Mouse (Mus musculus) limb, embryonic 14.5 days (tissue): ENCODE measurements around the gene Isg15. TPM values are rescaled to one million over a fixed set of nuclear protein-coding genes. Genes with fewer than 3 reads are reported as not detected.

Experiments used
- ATAC-seq: fragments of 200-750 bp; cut with Nextera tagmentation; 2 replicates; pipeline ENCODE4 v1.8.0; 2017; ENCODE audit warnings: low read depth, moderate number of reproducible peaks, moderate TSS enrichment; ENCODE audit not compliant: low FRiP score
- DNase-seq: peaks from one replicate; pipeline ENCODE4 v3.0.0-alpha.2; 2015; ENCODE audit warnings: low spot score
- H3K27ac ChIP-seq: fragments of 300-500 bp; sonication (generic); replicated peaks from 2 replicates; pipeline ENCODE4 v1.5.1; 2014; ENCODE audit warnings: low read depth, mild to moderate bottlenecking, low read length, moderate library complexity, mixed read lengths
- H3K27me3 ChIP-seq: fragments of 300-500 bp; sonication (generic); 2 replicates; pipeline ENCODE4 v1.6.1; 2014; ENCODE audit warnings: low read length, mixed read lengths; ENCODE audit not compliant: control insufficient read depth, insufficient read depth
- H3K36me3 ChIP-seq: fragments of 300-500 bp; sonication (generic); 2 replicates; pipeline ENCODE4 v1.6.1; 2014; ENCODE audit warnings: mild to moderate bottlenecking, low read length, moderate library complexity, mixed read lengths; ENCODE audit not compliant: control insufficient read depth, insufficient read depth
- H3K4me1 ChIP-seq: fragments of 300-500 bp; sonication (generic); 2 replicates; pipeline ENCODE4 v1.6.1; 2014; ENCODE audit warnings: antibody characterized with exemption, low read length, mixed read lengths; ENCODE audit not compliant: control insufficient read depth, insufficient read depth
- H3K4me2 ChIP-seq: fragments of 300-500 bp; sonication (generic); replicated peaks from 2 replicates; pipeline ENCODE4 v1.6.1; 2014; ENCODE audit warnings: low read depth, mild to moderate bottlenecking, low read length, moderate library complexity; ENCODE audit not compliant: severe bottlenecking
- H3K4me3 ChIP-seq: fragments of 300-500 bp; sonication (generic); replicated peaks from 2 replicates; pipeline ENCODE4 v1.5.1; 2014; ENCODE audit warnings: low read length
- H3K9ac ChIP-seq: fragments of 300-500 bp; sonication (generic); 2 replicates; pipeline ENCODE4 v1.6.1; 2014; ENCODE audit warnings: mild to moderate bottlenecking, low read depth, low read length, moderate library complexity; ENCODE audit not compliant: severe bottlenecking
- H3K9me3 ChIP-seq: fragments of 300-500 bp; sonication (generic); 2 replicates; pipeline ENCODE4 v1.6.1; 2016; ENCODE audit warnings: low read length; ENCODE audit not compliant: control insufficient read depth
- POLR2A ChIP-seq: fragments of 200-500 bp; IDR thresholded peaks from 2 replicates; pipeline ENCODE4 v1.8.0; 2012; ENCODE audit warnings: inconsistent platforms, mild to moderate bottlenecking, moderate library complexity, borderline replicate concordance; ENCODE audit not compliant: insufficient read depth, insufficient read length; ENCODE audit errors: extremely low read depth
- WGBS: fragments of 180-500 bp; shearing (Covaris S2); extraction: QIAGEN DNeasy Blood & Tissue Kit; methylation state at CpG from one replicate; pipeline ENCODE4 v1.1.7; 2014; 5-methylcytosine and 5-hydroxymethylcytosine counted together
- polyA plus RNA-seq, 2 experiments: library from polyadenylated mRNA; depleted of rRNA in 1 of 2; stranded (reverse) in 1 of 2; unstranded in 1 of 2; fragments of >200 nt; fragmentation: Nextera tagmentation in 1 of 2; extraction: Ambion mirVana in 1 of 2; gene quantifications; 2 replicates each; pipeline versions ENCODE4 v1.2.1 to v1.2.3; 2012 to 2014

Isg15 gene
- polyA plus RNA-seq, 2 experiments: 0.26 to 1.4 TPM

DNA sequence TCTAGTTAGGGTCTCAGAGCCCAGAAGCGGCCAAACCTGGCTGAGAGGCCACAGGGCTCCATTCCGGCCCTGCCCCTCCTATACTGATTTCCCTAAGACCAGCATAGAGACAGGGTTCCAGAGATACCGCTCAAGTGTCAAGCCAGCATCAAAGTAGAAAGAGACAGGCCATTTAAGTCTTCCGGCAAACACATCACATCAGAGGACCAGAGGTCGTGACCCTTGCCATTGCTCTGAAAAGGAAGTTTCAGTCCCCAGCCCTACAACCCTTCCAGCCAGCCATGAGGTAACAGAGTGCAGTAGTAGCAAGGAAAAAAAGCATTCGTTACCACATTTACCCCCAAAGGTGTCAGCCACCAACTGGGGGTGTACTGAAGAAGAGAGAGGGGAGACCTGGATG, 6.3 kb downstream of the Isg15 start:
- Histone ChIP-seq H3K36me3 (peaks cover 41% of the 10 kb centered on the region), H3K4me3 (no peak overlapping the region)

GRCm38 (mm10) chr4:156193906-156194305, 6.7 kb downstream of the Isg15 start:
- no peaks in the 10 kb centered on the region for H3K9me3 ChIP-seq
- 70% methylated on average over 5 of the region's 5 CpGs for WGBS
- H3K9ac ChIP-seq: no peak overlapping the region
- TF ChIP-seq POLR2A: no peak
- ATAC-seq (no peak), DNase-seq (no peak)
- H3K27ac ChIP-seq: no peak overlapping the region
- H3K36me3 ChIP-seq: peaks cover 41% of the 10 kb centered on the region
- no peaks in the 10 kb centered on the region; the same call in 1 of the 2 replicates for H3K27me3 ChIP-seq
- peaks cover 30% of the 10 kb centered on the region for H3K4me1 ChIP-seq
- H3K4me3 ChIP-seq: no peak overlapping the region
- no peak overlapping the region for H3K4me2 ChIP-seq

More for the DNA sequence above, 6.3 kb downstream of the Isg15 start:
- H3K27ac ChIP-seq: no peak overlapping the region
- no peak overlapping the region for H3K9ac ChIP-seq
- no peak for ATAC-seq
- H3K4me1 ChIP-seq: peaks cover 26% of the 10 kb centered on the region
- DNase-seq: no peak
- no peak overlapping the region for H3K4me2 ChIP-seq
- no peaks in the 10 kb centered on the region; the same call in 1 of the 2 replicates for H3K27me3 ChIP-seq
- WGBS: 46% methylated on average over 6 of the region's 6 CpGs
- no peaks in the 10 kb centered on the region for H3K9me3 ChIP-seq
- no peak for TF ChIP-seq POLR2A

DNA sequence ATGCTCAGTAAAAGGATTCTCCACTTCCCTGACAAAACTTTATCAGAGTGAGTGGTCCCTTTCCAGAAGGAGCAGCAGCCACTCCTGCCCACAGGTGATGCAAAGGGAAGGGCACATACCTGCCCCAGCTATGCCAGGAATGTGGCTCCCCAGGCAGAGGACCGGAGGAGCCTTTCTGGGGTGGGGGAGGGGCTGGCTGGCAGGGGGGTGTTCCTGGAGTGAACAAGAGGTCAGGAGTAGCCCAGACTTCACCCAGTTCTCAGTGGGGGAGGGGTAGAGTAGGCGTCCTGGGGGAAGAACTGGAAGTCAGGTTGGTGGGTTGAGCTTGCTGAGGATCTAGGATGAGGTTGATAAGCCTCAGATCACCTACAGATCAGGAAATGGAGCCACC, 7.4 kb downstream of the Isg15 start:
- TF ChIP-seq POLR2A: no peak
- WGBS: 8% methylated on average over 2 of the region's 2 CpGs
- no peaks in the 10 kb centered on the region; the same call in 1 of the 2 replicates for H3K27me3 ChIP-seq
- peaks cover 38% of the 10 kb centered on the region for H3K4me1 ChIP-seq
- no peak overlapping the region for H3K9ac ChIP-seq
- DNase-seq (no peak), ATAC-seq (no peak)
- H3K27ac ChIP-seq: no peak overlapping the region
- no peak overlapping the region for H3K4me2 ChIP-seq
- H3K4me3 ChIP-seq: no peak overlapping the region
- H3K9me3 ChIP-seq: no peaks in the 10 kb centered on the region
- peaks cover 41% of the 10 kb centered on the region for H3K36me3 ChIP-seq

DNA sequence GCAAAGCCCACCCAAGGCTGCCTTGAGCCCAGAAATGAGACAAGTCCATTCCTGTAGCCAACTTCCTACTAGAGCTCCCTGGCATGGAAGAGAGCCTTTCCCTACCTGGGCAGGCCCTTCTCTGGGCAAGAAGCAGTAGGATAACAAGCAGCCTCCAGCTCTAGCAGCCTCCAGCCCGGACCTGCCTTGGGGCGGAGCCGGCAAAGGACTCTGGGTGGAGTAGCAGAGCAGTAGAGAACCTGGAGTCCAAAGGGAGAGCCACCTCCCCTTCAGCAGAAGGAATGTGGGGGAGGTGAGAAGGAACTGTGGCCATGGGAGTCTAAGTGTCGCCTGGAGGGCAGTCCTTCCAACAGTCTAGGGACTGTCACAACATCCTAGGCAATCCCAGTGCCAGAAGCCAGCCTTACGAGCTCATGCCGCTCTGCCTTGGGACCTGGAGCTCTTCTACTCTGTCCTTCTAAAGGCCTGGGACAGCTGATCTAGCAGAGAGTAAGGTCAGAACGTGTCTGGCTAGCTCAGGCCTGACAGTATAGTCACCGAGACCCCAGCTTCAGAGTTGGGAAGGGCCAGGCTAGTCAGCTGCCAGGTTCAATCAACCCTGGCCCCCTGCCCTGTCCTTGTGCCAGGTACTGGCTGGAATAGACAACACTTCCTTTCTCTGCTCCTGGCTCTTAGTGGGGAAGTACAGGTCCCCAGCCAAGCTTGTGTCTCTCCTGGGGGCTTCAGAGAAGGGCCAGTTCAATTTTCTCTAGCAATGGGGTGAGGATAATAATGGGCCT, 8.0 kb downstream of the Isg15 start:
- H3K27me3 ChIP-seq: no peaks in the 10 kb centered on the region; the same call in 1 of the 2 replicates
- DNase-seq: no peak
- no peak for ATAC-seq
- no peak overlapping the region for H3K27ac ChIP-seq
- no peak overlapping the region for H3K4me3 ChIP-seq
- H3K36me3 ChIP-seq: peaks cover 41% of the 10 kb centered on the region
- 41% methylated on average over 8 of the region's 8 CpGs for WGBS
- no peak for TF ChIP-seq POLR2A
- no peak overlapping the region for H3K4me2 ChIP-seq
- peaks cover 40% of the 10 kb centered on the region for H3K4me1 ChIP-seq
- no peak overlapping the region for H3K9ac ChIP-seq
- H3K9me3 ChIP-seq: no peaks in the 10 kb centered on the region

- H3K4me2 ChIP-seq: no peak overlapping the region
Measured at GRCm38 (mm10) chr4:156188811-156189323, 11.8 kb downstream of the Isg15 start.

More at GRCm38 (mm10) chr4:156188811-156189323, 11.8 kb downstream of the Isg15 start:
- ATAC-seq: peak; percentile 42
- WGBS: 31% methylated on average over 6 of the region's 6 CpGs
- Histone ChIP-seq H3K27me3 (no peaks in the 10 kb centered on the region), H3K27ac (peak overlapping the region; percentile 34; the same call in 1 of the 2 replicates), H3K4me3 (no peak overlapping the region), H3K9ac (no peak overlapping the region), H3K36me3 (peaks cover 44% of the 10 kb centered on the region), H3K4me1 (peaks cover 34% of the 10 kb centered on the region), H3K9me3 (no peaks in the 10 kb centered on the region)
- peak; percentile 23 for DNase-seq
- TF ChIP-seq POLR2A: no peak
